Mouse (Mus musculus): ENCODE data around the gene Hba-x. TPM values are rescaled to one million over a fixed set of nuclear protein-coding genes. Genes with fewer than 3 reads are reported as not detected.
"Not testable (repeated sequence)": the region's sequence is repeated elsewhere in the genome, so short reads cannot be mapped to it uniquely, and the experiment has no call there.

Hba-x gene
- total RNA-seq, 2 experiments from 2014 or later, result not detected

DNA sequence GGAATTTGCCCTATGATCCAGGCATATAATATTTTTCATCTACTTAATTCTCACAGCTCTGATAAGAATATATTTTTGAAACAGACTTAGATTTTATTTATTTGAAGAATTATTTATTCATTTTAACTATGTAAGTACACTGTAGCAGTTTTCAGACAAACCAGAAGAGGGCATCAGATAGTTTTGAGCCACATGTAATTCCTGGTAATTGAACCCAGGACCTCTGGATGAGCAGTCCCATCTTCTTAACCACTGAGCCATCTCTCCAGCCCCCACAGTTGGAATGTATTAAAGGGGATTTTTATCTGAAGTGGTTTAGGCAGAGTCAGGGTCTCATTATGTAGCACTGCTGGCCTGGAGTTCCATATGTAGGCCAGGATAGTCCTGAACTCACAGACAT is 9.7 kb downstream of the Hba-x start:
- DNase-seq, result not testable (repeated sequence)

DNA sequence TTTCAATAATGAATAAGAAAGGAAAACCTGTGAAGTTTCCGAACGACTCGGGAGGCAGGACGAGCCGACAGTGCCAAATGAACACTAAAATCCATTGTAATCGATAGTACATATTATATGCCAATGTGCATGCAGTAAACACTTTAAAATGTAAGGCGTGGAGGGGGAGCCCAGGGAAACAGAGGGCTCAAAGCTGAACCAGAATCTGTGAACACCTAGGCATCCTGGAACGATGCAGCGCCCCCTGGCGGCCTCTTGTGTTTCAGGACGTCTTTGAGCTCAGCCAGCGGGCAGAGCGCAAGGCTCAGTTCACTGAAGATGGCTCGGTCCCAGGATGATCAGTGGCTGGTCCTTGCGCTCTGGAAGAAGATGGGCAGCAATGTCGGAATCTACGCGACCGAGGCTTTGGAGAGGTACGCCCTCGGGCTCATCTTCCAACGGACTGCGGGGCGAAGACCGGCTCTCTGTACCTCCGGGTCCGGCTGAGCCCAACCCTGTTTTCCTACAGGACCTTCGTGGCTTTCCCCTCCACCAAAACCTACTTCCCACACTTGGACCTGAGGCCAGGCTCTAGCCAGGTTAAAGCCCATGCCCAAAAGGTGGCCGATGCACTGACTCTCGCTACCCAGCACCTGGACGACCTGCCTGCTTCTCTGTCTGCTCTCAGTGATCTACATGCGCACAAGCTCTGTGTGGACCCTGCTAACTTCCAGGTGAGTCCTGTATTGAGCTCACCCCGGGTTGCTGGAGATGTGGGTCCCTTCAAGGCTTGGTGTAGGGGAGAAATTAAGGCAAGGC is 10.7 kb downstream of the Hba-x start, which contains the start of gene Hbq1b:
Gene Hbq1b, plus strand, starts transcription at position 271 of the 798 bp plus-strand sequence.
- peak; percentile 52 for DNase-seq

DNA sequence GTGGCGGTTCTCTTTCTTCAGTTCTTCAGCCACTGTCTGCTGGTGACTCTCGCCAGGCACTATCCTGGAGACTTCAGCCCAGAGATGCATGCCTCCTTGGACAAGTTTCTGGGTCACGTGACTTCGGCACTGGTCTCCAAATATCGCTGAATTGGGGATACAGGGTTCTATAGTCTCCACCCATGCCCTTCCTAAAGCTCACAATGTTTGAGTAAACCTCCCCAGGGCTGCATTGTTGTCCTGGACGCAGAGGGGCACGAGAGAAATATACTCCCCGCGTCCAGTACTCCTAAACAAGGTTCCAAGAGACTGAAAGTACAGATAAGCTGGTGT is 11.3 kb downstream of the Hba-x start:
- no peak for DNase-seq

DNA sequence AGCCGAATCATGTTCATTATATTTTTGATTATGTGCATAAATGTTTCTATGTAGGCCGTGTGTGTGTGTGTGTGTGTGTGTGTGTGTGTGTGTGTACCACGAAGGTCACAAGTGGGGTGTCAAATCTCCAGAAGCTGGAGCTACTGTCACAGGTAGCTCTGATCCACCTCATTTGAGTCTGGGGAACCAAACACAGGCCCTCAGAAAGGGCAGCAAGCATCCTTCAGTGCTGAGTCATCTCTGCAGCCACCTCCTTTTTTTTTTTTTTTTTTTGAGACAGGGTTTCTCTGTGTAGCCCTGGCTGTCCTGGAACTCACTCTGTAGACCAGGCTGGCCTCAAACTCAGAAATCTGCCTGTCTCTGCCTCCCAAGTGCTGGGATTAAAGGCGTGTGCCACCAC is 16.6 kb downstream of the Hba-x start:
- not testable (repeated sequence) for DNase-seq

DNA sequence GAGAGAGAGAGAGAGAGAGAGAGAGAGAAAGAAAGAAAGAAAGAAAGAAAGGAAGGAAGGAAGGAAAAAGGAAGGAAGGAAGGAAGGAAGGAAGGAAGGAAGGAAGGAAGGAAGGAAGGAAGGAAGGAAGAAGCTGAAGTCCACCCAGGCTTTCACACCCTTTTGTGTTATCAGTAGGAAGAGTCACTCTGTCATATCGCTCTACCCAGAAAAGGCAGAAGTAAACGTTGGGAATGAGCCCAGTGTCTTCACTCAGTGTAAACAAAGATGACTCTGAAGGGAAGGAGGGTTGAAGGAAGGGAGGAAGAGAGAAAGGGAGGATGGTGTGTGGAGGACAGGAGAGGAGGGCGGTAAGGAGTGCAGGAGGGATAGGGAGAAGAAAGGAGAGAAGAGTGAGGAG is 17.3 kb downstream of the Hba-x start:
- DNase-seq, result not testable (repeated sequence)

DNA sequence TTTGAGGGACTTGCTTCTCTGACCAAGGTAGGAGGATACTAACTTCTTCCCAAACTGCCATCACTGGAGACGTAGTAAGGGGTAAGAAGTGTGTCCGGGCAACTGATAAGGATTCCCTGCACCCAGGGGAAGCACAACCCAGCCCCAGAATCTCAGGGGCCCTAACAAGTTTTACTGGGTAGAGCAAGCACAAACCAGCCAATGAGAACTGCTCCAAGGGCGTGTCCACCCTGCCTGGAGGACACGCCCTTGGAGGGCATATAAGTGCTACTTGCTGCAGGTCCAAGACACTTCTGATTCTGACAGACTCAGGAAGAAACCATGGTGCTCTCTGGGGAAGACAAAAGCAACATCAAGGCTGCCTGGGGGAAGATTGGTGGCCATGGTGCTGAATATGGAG is 20.0 kb downstream of the Hba-x start, which contains the start of gene Hba-a2:
Gene Hba-a2, plus strand, starts transcription at position 287 of the 400 bp plus-strand sequence.
- DNase-seq, result not testable (repeated sequence)

DNA sequence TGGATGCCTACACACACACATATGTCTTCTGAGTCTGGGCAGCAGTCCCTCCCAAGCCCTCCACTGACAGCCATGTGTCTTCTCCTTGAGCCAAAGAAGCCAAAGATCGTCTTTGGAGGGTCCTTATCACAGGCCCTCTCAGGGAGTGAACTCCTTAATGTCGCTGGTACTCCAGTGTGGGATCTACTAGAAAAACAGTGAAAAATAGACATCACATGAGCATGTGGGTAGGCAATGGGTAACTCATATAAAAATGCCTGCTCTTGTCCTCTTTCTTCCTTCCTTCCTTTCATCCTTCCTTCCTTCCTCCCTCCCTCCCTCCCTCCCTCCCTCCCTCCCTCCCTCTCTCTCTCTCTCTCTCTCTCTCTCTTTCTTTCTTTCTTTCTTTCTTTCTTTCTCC is 21.2 kb downstream of the Hba-x start:
- not testable (repeated sequence) for DNase-seq

DNA sequence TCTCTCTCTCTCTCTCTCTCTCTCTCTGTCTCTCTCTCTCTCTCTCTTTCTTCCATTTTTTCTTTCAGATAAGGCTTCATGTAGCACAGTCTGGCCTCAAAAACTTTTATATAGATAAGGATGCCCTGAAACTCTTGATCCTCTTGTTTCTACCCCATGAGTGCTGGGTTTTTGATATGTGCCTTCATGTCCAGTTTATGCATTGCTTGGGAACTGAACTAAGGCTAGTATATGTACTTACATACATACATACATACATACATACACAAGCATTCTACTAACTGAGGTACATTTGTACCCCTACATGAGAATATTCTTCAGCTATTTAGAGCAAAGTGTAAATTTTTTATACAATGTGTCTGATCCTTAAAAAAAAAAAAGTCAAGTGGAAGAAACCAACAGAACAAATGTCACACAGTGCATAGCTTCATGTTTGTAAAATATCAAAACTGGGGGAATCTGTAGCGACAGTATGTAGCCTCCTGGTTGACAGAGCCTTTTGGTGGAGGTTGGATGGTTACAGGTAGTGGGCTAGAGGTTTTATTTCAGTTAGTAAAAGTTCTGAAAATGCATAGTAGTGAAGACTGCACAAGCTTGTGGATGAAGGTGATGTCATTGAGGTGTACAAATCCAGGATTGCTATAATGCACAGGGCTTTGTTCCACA is 21.8 kb downstream of the Hba-x start:
- DNase-seq, result no peak

DNA sequence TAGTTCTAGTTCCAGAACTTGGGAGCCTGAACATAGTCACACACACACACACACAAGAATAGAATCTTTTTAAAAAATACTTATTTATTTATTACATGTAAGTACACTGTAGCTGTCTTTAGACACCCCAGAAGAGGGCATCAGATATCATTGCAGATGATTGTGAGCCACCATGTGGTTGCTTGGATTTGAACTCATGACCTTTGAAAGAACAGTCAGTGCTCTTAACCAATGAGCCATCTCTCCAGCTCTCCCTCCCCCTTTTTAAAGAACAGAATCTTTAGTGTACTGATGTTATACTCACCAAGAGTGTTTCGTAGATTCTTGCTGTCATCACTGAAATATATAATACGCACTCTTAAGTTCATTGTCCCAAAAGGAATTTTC is 22.3 kb downstream of the Hba-x start:
- no peak for DNase-seq

DNA sequence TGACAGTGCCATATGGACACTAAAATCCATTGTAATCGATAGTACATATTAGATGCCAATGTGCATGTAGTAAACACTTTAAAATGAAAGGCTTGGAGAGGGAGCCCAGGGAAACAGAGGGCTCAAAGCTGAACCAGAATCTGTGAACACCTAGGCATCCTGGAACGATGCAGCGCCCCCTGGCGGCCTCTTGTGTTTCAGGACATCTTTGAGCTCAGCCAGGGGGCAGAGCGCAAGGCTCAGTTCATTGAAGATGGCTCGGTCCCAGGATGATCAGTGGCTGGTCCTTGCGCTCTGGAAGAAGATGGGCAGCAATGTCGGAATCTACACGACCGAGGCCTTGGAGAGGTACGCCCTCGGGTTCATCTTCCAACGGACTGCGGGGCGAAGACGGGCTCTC is 23.7 kb downstream of the Hba-x start, which contains the start of gene Hbq1a:
Gene Hbq1a, plus strand, starts transcription at position 205 of the 400 bp plus-strand sequence.
- DNase-seq, result not testable (repeated sequence)

DNA sequence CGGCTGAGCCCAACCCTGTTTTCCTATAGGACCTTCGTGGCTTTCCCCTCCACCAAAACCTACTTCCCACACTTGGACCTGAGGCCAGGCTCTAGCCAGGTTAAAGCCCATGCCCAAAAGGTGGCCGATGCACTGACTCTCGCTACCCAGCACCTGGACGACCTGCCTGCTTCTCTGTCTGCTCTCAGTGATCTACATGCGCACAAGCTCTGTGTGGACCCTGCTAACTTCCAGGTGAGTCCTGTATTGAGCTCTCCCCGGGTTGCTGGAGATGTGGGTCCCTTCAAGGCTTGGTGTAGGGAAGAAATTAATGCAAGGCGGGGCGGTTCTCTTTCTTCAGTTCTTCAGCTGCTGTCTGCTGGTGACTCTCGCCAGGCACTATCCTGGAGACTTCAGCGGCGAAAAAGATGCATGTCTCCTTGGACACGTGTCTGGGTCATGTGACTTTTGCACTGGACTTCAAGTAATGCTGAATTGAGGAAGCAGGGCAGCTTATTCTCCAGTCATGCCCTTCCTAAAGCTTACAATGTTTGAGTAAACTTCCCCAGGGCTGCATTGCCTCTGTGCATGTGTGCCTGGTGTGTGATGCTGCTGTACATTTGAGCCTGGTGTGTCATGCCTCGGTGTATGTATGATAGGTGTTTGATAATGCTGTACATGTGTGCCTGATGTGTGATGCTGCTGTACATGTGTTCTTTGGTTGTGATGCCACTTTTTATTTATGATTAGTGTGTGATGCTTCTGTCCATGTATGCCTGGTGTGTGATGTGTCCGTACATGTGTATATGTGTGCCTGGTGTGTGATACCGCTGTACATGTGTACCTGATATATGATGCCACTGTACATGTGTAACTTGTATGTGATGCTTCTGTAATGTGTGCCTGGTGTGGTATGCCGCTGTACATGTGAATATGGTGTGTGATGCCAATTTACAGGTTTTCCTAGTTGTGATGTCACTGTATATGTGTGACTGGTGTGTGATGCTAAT is 24.4 kb downstream of the Hba-x start:
- no peak for DNase-seq

DNA sequence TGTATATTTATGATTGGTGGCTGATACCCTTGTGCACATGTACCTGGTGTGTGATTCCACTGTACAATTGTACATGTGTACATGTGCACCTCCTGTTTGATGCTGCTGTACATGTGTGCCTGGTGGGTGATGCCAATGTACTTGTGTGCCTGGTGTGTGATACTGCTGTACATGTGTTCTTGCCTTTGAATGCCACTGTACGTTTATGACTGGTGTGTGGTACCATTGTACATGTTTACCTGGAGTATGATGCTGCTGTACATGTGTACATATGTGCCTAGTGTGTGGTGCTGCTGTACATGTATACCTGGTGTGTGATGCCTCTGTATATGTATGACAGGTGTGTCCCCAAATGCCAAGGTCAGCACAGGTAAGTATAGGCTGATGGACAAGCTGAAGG is 25.3 kb downstream of the Hba-x start:
- no peak for DNase-seq

DNA sequence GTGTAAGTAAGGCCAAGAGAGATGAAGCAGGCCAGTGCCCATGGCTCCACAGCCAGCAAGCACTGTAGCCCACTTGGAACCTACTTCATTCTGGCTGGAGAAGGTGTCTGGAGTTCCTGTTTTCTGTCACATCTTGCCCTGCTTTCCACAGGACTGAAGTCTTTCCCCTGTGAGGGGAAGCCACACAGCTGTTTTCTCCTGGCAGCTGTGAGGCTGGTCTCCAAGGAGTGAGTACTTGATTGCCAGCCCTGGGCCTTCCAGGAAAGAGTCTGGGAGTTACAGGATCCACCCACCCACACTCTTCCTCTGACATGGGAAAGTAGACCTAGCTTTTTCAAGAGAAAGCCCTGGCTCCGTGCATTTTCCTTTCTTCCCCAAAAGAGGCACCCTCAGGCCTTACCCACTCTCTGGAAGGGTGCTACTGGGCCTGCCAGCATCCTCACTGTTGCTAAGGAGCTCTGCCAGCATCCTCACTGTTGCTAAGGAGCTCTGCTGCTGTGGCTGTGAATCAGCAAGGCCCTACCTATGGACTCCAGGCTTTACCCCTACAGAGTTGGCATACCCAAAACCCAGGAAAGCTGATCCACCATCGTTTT is 26.7 kb downstream of the Hba-x start:
- no peak for DNase-seq

DNA sequence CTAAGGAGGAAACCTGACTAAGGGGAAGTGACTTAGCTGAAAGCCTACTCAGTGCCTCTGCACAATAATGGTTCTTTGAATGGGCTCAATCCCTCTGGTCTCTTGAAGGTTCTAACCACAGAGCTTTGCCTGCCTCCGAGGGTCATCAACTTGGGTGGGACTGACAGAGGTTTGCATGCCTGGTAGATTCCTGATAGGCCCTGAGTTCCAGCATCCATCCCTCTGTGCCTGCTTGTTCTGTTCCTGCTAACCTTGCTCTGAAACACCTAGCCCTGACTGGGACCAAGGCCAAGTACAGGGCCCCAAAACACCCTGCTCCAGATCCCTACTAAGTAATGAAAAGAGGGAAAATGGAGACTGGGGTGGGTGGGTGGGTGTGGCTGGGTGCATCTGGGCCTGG is 27.3 kb downstream of the Hba-x start:
- no peak for DNase-seq

DNA sequence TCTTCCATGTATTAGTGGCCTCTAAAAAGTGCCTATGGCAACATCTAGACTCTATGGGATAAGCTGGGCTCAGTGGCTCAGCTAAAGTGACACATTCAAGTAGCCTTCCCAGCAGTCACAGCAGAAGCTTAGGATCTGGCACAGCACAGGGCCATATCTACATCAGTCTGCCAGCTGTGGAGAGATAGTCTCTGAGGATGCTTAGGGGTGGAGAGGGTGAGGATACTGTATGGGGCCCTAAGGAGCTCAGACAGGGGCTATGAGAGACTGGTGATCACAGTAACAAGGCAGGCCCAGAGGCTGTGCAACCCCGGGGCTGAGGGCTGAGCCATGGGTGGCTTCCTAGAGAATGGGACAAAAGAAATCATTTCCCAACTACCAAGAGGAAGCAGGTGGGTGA is 30.8 kb downstream of the Hba-x start:
- DNase-seq, result no peak

DNA sequence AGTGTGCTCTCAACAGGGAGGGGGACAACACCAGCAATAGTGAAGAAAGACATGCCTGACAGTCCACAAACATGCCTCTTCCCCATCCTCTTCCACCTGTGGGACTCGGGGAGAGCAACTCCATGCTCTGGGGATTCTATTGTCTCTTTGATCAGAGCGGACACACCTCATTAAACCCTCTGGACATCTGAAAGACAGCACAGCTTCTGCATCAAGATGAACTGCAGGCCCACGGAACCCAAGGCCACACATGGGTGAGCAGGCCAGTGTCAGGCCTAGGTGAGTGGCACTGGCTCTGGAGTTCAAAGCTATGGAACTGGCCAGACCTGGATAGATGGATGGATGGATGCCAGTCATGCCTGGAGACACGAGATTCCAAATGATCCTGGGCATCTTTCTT is 33.2 kb downstream of the Hba-x start:
- DNase-seq, result no peak

DNA sequence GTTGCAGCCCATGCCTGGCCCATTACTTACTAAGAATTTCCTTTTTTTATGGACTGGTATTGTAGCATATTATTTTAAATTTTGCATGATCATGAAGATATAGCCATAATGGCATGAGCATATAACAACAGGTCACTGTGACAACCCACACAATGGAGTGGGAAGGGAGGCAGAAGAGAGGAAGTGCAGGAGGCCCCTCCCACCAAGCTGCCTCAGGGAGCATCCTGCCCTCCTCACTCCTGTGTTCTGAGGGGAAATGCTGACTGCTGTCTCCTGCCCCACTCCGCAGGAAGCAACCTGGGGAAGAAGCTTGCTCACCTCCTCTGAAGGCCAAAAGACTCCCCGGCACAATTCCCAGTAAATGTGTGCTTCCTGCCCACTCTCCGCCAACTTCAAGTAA is 33.7 kb downstream of the Hba-x start:
- no peak for DNase-seq

DNA sequence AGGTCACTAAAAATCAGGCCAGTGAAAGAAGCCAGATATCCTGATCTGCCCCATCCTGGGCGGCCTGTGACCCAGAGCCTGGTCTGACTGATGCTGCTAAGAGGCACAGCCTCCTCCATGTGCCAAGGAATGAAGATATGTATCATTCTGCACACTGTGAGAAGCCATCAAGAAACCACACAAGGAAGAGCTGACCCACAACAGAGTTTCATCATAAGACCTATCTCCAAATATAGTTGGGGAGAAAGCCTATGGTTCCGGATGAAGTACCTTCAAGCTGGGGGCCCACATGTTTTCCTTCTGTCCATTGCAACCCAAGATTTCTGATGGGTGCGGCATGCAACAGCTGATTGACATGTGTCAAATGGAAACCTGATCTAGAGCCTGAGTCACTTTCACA is 39.8 kb downstream of the Hba-x start:
- no peak for DNase-seq

DNA sequence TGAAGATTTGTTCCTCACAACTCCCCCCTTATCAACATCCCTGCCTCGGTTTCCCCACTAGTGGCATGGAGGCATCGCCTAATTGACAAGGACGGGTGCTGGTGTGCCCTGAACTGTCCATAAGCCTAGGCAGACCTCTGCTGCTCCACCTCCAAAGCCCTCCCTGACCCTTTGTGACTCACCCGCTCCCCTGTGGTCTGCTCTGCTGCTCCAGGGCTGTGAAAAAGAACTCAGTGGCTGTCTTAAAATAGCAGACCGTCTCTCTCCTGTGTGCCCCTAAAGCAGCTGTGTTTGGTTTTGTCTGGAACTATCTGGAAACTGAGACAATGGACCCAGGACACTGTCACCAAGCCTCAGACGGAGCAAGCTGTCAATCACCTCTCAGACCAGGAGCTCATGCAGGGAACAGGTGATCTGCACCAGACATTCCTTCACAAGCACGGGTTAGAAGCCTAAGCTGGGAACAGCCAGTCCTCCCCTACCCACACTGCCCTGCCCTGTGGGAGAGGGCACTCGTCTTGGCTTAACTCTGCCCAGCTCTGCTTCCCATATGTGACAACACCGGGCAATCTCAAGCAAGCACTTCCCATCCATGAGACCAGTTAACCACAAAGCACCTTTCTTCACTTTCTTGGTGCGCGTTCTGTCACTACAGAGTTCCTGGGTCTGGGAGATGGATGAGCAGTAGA is 44.5 kb downstream of the Hba-x start:
- DNase-seq, result no peak

DNA sequence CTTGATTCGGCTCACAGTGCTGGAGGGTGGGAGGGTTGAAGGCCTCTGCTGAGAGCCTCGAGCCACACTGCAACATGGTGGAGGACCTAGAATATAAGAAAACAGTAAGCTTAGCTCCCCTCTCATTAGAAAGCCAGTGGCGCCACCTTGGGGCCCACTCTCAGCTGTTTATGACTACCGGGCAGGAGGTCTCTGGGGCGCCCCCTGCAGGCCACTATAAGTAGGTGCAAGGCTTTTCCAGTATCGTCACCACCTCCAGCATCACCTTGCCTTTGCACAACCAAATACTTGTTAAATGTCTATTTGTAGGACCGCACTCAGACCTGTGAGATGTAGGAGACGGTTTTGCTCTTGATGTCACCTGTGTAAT is 45.0 kb downstream of the Hba-x start:
- peak; percentile 32 for DNase-seq

DNA sequence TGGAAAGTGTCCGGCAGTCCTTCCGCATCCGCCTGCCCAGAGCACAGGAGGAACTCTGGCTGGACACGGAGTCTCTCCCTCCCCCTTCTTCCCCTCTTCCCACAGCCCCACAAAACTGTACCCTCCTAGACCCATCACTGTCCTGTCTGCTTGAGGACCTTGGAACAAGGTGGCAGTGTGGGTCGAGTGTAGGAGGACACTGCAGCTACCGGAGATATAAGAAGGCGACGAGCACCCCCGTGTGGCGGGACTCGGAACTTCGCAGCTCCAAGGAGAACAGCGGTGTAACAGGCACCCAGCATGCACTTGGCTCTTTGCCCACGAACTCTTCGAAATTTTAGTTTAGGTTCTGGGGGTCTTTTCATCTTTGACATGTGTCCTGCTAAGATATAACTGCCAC is 48.4 kb downstream of the Hba-x start:
- DNase-seq, result peak; percentile 56
